Mouse (Mus musculus) brain, adult 2 months (tissue): ENCODE results near the gene Opn5.

Experiments used
- DNase-seq: peaks from one replicate; pipeline ENCODE4 v3.0.0; 2011; ENCODE audit warnings: low read depth, low spot score

The Opn5 gene

GRCm38 (mm10) chr17:42611295-42611694 lies at the start of gene Opn5:
Opn5 (minus strand) TSS chr17:42611395.
- no peak for DNase-seq

GRCm38 (mm10) chr17:42658634-42659422 lies 47.6 kb upstream of the Opn5 start:
- peak; percentile 71 for DNase-seq

GRCm38 (mm10) chr17:42643416-42643815 lies 32.2 kb upstream of the Opn5 start:
- no peak for DNase-seq

- no peak for DNase-seq
Observed at GRCm38 (mm10) chr17:42630206-42630605, 19.0 kb upstream of the Opn5 start.

DNA sequence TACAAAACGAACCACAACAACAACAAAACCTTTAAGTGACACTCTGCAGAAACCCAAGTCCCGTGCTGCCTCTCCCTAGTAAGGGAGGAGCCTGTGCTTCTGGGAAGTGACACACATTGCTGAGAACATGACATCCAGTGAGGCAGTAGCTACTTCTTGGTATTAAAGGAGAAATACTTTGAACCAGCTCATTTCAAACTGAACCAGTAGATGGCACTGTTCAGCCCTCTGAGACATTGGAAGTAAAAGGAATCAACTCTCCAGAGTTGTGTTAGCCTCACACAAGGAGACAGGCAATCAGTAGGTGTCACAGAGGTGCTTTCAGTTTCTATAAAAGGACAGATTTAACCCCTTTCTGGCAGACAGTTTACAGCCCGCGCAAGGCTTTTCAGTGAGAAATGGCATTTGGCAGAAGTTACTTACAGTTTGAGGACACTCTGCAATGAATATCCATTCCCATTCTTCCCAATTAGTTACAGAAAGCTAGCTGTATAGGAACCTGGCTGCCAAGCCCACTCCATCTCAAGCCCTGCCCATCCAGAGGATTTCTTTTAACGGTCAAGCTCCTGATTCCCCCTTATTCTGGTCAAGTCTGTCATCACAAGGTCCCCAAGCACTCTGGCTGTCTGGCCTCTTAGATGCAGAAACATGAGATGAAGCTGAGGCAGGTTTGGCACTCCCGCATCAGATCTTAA lies 2.0 kb upstream of the Opn5 start:
- DNase-seq: peak; percentile 86

DNA sequence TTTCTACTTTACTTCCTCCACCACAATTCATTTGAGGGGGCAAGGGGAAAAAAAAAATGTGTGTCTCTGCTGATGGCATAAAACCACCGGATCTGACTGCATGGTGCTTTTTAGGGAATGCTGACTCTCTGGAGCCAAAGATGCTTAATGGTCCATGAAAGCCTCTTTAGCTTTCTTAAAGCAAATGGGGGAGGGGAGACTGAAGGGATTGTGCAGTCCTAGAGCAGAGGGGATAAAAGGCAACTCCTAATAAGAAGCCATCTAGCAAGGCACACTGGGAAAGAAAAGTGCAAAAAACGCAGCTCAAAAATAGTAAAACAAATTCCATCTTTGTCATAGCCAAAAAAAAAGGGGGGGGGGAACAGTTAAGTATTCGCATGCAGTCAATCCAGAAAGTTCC lies 2.9 kb downstream of the Opn5 start:
- DNase-seq: no peak

GRCm38 (mm10) chr17:42602829-42603784 lies 8.1 kb downstream of the Opn5 start:
- DNase-seq: peak; percentile 91

- DNase-seq: peak; percentile 58
Observed at GRCm38 (mm10) chr17:42586486-42586885, 24.7 kb downstream of the Opn5 start.

DNA sequence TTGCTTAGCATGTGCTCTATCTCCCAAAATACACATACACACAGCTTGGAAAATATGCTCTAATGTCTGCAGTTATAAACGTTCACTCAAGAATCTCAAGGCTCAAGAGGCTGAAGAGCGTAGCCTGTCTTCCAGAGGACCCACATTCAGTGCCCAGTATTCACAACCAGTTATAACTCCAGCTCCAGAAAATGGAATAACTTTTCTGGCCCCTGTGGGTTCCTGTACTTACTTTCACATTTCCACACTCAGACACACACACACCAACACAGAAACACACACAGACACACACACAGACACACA lies 28.2 kb downstream of the Opn5 start:
- no peak for DNase-seq

GRCm38 (mm10) chr17:42582281-42583028 lies 28.7 kb downstream of the Opn5 start:
- peak; percentile 41 for DNase-seq

DNA sequence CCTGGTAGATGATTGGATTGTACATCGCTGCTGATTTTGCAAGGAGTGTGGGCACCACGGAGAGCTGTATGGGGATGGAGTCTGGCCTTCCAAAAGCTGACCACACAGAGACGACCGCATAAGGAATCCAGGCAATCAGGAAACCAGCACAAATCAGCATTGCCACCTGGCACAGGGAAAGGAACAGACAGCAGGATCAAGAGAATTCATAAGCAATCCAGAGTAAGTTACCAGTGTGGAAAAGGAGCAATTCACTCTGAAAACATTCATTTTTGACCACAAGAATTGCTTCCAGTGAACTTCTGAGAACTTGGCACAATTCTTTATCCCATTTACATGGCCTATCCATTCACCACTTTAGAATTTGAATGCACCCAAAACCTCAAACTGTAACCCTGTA lies 30.6 kb downstream of the Opn5 start:
- DNase-seq: no peak

DNA sequence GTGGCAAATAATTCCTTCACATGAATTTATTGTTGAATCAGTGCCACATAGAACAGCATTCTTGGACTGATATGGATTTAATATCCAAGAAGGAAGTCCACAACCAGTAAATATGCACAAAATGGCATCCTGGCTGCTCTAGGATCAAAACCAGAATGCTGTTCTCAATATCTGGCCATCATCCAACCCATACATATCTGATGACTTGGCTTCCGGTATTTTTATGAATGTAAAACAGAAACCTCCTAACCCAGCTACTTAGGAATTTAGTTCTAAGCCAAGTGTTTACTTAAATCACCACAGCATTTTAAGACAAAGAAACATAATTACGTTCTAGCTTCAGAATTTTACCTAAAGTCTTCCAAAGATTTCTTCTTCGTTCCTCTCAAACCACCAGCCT lies 31.0 kb downstream of the Opn5 start:
- no peak for DNase-seq

- DNase-seq: no peak
Observed at GRCm38 (mm10) chr17:42576671-42577168, 34.5 kb downstream of the Opn5 start.

GRCm38 (mm10) chr17:42573786-42574185 lies 37.4 kb downstream of the Opn5 start:
- no peak for DNase-seq

- DNase-seq: peak; percentile 84
Observed at GRCm38 (mm10) chr17:42549578-42549977, 61.6 kb downstream of the Opn5 start.

- peak; percentile 17 for DNase-seq
Observed at GRCm38 (mm10) chr17:42530147-42530546, 81.0 kb downstream of the Opn5 start.

GRCm38 (mm10) chr17:42509356-42510262 lies 101.6 kb downstream of the Opn5 start:
- peak; percentile 55 for DNase-seq
